Mouse (Mus musculus) NIH3T3 (cell line): ENCODE measurements around the gene Sapcd2.
A peak's percentile ranks its signal among the peaks of the same experiment; 100 is the strongest.

ENCODE experiments used
- DNase-seq: peaks from one replicate; pipeline ENCODE4 v3.0.0-alpha.2; 2012; ENCODE audit warnings: low read depth

The Sapcd2 gene

DNA sequence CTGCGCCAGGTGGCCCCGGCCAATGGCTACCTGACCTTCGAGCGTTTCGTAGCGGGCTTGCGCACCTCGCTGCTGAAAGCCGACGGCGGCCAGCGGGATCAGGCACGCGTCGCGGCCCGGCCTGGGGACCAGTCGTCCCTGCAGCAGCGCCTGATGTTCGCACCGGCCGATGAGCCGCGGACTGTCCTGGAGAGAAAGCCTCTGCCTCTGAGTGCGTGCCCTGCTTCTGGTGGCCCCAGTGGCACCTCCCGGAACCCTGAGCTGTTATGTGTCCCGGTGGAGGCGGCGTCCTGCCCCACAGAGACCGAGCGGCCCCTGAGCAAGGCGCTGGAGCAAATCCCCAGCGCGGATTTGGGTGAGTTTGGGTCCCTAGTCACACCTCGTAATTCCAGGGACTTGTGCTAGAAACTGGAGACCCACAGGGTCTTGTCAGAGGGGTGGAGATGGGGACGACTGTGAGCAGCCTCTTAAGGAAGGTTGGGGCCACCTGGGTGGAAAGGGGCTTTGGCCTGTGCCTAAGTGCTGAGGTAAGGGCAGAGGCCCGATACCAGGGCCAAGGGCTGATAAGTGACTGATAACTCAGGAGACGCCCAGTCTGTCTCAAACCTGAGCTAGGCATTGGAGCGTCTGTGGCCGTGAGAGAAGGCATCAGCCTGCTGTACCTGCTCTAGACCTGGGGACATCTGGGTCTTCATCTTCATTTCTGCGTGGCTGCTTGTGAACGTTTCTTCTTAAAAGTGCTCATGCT, 697 bp downstream of the Sapcd2 start:
- no peak for DNase-seq

DNA sequence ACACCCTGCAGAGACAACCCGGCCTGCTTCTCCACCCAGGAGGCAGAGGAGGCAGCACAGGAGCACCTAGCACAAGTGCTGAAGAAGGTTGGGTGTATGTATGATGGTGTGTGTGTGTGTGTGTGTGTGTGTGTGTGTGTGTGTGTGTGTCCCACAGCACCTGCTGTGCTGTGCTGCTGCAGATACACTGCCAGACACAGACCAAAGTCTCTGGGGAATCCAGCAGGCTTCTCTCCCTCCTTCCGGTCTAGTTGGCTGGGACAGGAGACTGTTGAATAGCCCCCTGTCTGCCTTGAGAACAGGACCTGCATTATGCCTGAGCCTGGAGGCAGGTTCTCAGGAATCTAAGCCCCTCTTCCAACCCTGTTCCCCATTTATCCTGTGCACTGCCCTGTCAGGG, 1.3 kb downstream of the Sapcd2 start:
- no peak for DNase-seq

DNA sequence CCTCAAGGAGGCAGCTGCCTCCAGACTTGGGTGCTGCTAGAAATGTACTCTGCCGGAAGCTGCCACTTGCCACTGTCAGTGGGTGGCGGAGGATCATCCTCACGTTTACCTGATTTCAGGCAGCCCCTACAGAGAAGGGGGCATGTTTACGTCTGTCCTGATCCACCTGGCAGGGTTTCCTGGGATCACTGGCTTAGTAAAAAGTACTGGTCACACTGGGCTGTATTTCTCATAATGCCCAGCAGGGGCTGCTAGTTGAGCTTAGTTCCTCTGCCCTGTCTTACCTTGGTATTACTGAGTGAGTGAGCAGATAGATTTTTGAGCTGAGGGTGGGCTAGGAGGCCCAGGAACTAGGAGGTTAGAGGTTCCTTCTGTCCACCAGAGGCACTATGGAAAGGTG, 4.5 kb downstream of the Sapcd2 start:
- peak; percentile 83 for DNase-seq

DNA sequence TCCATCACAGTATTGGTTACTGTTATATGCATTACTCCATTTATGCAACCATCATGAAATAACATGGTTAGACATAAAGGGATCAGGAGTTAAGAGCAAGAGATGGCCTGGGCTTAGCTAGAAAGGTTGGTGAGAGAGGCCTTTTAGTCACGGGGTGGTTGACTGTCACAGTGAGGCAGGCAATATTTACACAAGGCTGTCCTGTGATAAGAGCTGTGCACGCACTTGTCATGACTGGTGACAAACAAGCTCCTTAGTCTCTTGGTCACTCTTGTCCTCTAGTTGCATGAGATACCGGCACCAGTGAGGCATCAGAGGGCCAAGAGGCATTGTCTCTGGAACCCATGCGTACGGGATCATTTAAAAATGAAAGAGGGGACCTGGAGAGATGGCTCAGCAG, 12.4 kb downstream of the Sapcd2 start:
- DNase-seq, result no peak

DNA sequence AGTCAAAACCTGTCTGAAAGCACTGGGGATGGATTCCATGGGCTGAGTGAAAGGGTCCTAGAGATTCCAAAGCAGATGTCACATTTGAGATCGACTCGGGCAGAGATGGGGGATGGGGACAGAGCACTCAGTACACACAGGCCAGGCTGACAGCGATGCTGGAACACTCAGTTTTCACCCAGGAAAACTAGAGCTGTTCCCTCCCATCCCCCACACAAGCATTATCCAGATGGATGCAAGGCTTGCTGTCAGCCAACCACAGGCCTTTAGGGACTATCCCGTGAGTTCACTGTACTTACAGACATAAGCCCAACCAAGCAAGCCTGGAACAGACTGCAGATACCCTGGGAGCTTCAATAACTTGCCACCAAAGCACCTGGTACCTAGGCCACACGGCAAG, 19.1 kb downstream of the Sapcd2 start:
- DNase-seq, result peak; percentile 50

DNA sequence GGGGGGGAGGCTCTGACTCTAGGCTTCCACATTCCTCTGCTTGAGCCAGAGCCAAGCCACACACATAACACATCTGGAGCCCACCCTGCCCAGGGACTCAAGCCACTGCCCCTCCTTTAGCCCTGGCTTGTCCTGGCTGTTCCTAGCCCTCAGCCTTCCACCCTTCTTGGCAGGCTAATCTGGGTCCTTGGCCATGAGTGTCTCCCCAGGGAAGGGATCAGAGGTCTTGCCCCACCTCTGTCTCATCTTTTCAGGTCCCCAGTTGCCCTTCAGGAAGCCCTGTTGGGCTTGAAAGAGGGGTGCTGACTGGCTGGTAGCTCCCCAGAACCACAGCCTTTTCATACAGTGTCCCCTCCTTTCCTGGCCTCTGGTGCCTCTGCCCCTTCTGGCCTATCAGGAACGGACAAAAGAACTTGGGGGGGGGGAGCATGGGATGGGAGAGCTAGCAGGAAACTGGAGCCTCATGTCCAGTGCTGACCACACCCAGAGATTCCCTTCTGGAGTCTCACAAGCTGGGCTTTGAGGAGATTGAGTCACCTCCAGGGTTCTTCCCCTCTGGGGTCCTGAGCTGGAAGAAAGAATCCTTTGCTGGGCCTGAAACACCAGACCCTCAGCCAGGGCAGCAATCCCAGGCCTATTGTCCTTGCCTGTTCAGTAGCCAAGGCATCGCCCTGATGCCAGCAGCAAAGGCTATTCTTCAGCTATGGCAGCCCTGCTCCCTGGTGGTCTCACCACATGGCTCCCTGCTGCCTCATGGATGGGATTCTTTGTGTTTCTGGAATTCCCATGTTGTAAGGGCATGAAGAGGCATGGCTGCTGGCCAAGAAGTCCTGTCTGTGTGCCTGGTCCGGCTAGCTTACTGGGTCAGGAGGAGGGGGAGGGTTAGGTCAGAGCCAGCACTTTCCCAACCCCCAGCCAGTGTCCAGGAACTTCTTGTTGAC, 22.4 kb downstream of the Sapcd2 start:
- DNase-seq, result peak; percentile 71

DNA sequence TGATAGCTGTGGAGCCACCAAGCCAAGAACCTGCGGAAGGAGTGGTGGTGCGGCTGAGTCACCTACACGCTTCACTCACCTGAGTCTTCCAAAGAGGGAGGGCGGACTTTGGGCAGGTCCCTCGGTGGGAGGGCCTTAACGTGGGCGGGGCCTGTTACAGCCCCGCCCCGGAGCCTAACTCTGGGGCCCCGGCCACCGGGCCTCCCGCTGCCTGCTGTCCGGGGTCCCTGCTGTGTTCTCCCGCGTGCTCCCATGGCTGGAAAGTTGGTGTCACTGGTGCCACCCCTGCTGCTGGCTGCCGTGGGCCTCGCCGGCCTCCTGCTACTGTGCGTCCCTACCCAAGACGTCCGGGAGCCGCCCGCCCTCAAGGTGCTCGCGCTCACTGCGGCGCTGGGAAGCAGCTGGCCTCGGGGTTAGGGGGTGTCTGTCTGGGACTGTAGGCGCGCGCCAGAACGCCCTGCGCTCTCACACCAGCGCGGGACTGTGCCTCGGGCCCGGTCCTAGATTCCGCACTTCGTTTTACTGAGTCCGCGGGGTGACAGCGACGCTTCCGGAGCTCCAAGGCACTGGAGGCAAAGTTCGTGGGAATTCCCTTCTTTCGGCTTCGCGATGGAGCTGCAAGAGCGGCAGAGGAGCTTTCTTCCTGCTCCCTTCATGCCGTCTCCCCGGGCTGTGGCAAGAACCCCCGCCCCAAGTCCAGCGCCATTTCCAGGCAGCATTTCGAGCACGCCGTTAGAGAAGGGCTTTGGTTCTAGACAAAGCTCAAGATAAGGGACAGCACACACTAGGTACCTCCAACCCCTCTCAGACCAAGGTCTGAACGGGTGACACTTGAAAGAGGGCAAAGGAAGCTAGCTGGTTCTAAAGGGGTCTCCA, 23.8 kb downstream of the Sapcd2 start, which contains the start of gene Entpd2:
Gene Entpd2 (plus strand): TSS at position 154 of the 876 bp plus-strand sequence.
- no peak for DNase-seq

DNA sequence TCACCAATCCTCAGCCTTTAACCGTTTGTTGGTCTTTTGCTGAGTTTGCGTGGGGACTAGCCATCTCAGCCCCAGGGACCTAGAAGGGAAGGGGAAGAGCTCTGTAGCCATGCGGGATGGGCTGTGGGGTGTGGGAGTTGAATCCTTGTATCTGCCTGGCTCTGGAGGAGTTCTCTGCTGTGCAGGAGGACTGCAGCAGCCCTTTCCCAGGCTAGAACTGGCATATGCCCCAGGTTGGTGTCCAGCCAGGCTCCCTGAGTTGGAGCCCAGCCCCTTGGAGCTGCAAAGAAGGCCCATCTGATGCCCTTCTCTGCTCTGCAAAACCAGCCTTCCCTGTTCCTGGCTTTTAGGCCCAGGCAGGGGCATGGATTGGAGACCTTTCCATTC, 24.5 kb downstream of the Sapcd2 start:
- peak; percentile 44 for DNase-seq

DNA sequence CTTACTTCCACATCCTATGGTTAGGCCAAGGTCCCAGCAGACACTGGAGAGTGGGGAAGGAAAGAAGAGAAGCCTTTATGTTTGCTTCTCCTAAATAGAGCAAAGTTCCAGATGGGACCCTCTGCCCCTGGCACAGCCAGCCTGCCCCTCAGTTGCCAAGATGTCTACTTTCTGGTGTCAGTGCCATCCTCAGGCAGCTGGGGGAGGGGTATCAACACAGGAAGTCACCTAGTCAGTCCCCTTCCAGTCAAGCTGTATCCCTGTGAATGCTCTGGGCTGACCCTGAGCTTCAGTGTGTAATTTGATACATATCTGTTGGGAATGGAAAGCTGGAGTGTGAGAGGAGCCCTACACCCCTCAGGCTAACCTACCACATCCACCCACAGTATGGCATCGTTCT, 24.9 kb downstream of the Sapcd2 start:
- DNase-seq, result no peak

DNA sequence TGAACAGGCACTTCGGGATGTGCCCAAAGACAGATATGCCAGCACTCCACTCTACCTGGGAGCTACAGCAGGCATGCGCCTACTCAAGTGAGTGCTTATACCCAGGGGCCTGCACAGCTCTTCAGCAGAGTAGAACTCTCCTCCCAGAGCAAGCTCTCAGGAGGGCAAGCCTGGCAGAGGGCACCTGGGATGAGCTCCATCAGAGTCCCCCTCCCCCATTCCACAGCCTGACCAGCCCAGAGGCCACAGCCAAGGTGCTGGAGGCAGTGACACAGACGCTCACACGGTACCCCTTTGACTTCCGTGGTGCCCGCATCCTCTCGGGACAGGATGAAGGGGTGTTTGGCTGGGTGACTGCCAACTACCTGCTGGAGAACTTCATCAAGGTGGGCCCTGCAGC, 25.9 kb downstream of the Sapcd2 start:
- no peak for DNase-seq

DNA sequence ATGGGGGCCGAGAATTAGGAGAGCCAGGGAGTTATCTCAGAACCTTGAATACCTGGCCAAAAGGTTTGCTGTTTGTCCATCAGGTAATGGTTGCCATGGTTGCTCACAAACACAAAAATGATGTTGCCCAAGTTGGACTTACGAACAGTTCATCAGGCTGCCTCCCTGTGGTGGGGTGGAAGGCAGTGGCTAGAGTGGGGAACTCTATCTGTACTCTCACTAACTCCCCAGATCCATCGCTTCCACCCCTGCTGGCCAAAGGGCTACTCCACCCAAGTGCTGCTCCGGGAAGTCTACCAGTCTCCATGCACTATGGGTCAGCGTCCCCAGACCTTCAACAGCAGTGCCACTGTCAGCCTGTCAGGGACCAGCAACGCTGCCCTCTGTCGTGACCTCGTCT, 26.9 kb downstream of the Sapcd2 start, which contains the start of gene Npdc1:
Gene Npdc1 (plus strand): TSS at position 301 of the 400 bp plus-strand sequence.
- no peak for DNase-seq

DNA sequence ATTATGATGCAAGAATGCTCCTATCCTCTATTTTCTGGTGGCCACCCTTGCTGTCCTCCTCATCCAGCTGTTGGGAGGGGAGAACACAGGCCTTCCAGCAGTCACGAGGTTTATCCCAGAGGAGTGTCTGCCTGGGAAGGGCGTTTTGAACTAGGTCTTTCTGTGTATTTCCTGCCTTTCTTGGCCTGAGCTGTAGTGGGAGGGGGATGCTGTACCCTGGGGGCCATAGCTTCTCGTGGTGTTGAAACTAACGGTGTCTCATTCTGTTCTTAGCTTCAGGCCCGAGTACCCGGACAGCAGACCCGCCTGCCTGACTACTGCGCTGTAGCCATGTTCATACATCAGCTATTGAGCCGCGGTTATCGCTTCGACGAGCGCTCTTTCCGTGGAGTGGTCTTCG, 28.2 kb downstream of the Sapcd2 start:
- no peak for DNase-seq

DNA sequence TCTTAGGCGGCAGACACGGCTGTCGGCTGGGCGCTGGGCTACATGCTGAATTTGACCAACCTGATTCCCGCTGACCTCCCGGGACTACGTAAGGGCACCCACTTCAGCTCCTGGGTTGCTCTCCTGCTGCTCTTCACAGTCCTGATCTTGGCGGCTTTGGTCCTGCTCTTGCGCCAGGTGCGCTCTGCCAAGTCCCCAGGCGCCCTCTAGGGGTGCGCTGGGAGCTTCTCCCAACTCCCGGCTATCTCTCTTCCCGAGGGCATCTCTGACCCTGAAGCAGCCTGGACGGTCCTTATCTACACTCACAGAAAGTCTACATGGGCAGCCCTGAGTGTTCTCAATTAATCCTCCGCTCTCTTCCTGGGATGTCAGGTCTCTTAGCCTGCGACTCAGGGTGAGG, 28.6 kb downstream of the Sapcd2 start:
- DNase-seq, result peak; percentile 68

DNA sequence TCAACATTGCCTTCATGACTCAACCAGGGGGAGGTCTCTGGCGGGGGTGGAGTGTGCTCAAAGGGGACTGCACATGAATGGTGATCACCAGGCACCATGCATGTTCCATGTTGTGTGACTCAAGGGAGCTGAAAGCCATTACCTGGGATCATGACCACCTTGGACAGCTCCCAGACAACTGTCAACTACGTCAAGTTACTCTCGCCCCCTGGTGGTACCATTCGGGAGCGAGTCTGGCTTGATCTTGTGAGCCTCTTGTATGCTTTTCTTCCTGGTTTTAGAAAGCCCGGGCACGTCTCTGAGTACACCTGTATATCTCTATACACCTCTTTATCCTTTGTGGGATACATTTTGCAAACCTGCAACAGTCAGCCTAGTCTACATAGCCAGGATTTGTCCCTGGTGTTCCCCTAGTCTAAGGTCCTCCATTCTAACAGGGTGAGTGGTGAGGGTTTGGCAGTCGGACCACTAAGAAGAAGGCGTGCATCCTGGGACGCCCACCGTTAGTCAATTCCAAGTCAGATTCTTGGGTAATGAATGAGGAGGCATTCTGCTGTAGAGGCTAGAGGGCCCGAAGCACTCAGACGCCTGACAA, 30.4 kb downstream of the Sapcd2 start:
- peak; percentile 97 for DNase-seq

DNA sequence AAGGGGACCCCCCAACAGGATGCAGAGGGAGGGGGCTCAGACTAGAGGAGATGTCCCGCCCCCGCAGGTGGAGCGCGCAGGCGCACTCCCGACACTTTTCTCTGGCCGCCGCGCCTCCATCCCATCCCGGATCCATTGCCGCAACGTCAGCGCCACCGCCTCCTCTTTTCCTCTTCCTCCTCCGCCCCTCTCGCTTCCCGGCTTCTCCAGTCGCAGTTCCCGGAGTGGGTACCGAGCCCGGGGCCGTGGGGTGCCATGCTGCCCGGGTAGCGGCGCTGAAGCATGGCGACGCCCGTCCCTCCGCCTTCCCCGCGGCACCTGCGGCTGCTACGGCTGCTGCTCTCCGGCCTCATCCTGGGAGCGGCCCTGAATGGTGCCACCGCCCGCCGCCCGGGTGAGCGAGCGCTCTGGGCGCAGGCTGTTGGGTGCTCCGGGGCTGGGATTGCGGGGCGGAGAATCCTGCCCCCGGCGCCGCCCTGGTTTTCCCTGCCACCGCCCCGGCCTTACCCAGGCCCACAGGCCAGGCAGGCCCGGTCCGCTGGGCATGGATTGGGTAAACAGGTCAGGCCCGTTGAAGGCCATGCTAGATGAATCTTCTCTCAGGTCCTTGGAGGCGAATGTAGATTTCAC, 31.0 kb downstream of the Sapcd2 start:
- peak; percentile 88 for DNase-seq

DNA sequence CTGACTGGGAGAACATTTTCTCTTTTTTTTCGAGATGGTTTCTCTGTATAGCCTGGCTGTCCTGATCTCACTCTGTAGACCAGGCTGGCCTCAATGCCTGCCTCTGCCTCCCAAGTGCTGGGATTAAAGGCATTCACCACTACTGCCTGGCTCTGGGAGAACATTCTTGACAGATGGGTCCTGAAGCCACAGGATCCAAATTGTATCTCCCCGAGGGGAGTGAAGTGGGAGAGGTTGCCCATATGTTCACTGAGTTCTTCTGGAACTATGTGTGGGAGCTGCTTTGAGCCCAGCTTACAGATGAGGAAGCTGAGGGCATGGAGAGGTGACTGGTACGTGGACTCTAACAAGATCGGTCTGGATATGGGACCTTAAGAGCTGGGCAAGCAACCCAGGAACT, 31.9 kb downstream of the Sapcd2 start:
- no peak for DNase-seq

DNA sequence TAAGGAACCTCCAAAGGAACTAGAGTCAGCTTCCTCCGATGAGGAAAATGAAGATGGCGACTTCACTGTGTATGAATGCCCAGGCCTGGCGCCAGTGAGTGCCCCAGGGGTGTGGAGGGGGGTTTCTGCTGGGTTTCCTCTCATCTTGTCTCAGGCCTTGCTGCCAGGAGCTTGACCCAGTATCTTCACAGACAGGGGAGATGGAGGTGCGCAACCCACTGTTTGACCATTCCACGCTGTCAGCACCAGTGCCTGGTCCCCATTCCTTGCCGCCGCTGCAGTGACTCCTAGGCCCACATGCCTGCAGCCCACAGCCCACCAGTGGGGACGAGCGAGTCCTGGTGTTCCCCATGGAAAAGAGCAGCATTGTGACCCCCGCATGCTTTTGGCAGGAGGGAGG, 36.8 kb downstream of the Sapcd2 start:
- no peak for DNase-seq

DNA sequence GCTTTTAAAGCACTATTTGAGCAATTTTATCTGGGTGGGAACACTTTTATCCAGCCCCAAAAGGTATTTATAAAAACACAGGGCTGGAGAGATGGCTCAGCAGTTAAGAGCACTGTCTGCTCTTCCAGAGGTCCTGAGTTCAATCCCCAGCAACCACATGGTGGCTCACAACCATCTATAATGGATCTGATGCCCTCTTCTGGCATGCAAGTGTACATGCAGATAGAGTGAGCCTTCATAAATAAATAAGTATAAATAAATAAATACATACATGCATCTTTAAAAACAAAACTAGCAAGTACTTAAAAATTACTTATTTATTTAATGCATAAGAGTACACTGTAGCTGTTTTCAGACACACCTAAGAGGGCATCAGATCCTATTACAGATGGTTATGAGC, 41.3 kb downstream of the Sapcd2 start:
- DNase-seq, result peak; percentile 30

DNA sequence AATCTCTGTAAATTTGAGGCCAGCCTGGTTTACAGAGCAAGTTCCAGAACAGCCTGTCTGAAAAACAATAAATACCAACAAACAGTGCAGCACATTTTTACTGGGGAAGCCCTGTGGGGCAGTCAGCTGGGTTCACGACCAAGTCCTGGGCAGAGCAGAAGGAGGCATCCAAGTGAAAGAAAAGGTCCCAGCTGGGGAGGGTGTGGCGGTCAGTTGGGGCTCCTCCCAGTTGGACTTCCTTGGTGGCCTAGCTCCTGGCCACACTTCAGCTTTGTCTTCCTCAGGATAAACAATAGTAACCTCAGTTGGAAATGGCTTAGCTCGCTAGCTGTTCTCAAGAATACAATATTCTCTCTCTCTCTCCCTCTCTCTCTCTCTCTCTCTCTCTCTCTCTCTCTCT, 45.3 kb downstream of the Sapcd2 start:
- DNase-seq, result no peak

DNA sequence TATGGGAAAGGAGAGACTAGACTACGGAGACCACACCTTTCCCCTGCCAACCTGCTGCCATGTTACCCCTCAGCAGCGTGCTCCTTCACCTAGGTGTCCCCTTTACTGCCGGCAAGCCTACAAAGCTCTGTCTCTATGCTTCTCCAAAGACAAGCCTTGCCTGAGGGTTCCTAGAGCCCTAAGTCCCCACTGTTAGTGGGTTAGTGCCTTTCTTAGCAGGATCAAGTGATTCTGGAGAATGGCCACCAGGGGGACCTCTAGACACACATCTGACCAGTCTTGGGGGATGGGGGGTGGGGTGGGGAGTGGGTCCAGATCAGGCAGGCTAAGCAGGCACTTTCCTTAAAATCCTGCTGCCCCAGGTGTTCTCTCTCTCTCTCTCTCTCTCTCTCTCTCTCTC, 49.8 kb downstream of the Sapcd2 start:
- DNase-seq, result peak; percentile 83
